Mouse (Mus musculus) kidney, embryonic 14.5 days (tissue): Measurements from ENCODE around the gene Kif15. TPM values are rescaled to one million over a fixed set of nuclear protein-coding genes. Genes with fewer than 3 reads are reported as not detected.

Source experiments
- ATAC-seq: fragments of 200-750 bp; cut with Nextera tagmentation; 2 replicates; pipeline ENCODE4 v1.8.0; 2017; ENCODE audit warnings: moderate number of reproducible peaks, mild to moderate bottlenecking, moderate TSS enrichment, moderate library complexity; ENCODE audit not compliant: low FRiP score, low TSS enrichment
- H3K27ac ChIP-seq: fragments of 300-500 bp; sonication (generic); 2 replicates; pipeline ENCODE4 v1.5.1; 2014; ENCODE audit warnings: low read depth, mild to moderate bottlenecking, low read length, moderate library complexity, mixed read lengths
- H3K27me3 ChIP-seq: fragments of 300-500 bp; sonication (generic); 2 replicates; pipeline ENCODE4 v1.6.1; 2014; ENCODE audit warnings: mild to moderate bottlenecking, low read length; ENCODE audit not compliant: control insufficient read depth, insufficient read depth
- H3K36me3 ChIP-seq: fragments of 300-500 bp; sonication (generic); 2 replicates; pipeline ENCODE4 v1.6.1; 2014; ENCODE audit warnings: low read length, mixed read lengths; ENCODE audit not compliant: control insufficient read depth, insufficient read depth
- H3K4me1 ChIP-seq: fragments of 300-500 bp; sonication (generic); 2 replicates; pipeline ENCODE4 v1.6.1; 2014; ENCODE audit warnings: low read length, mixed read lengths; ENCODE audit not compliant: control insufficient read depth, insufficient read depth
- H3K4me2 ChIP-seq: fragments of 300-500 bp; sonication (generic); replicated peaks from 2 replicates; pipeline ENCODE4 v1.6.1; 2014; ENCODE audit warnings: low read depth, mild to moderate bottlenecking, low read length
- H3K4me3 ChIP-seq: fragments of 300-500 bp; sonication (generic); 2 replicates; pipeline ENCODE4 v1.5.1; 2014; ENCODE audit warnings: mild to moderate bottlenecking, low read length
- H3K9ac ChIP-seq: fragments of 300-500 bp; sonication (generic); 2 replicates; pipeline ENCODE4 v1.6.1; 2014; ENCODE audit warnings: low read depth, mild to moderate bottlenecking, low read length, moderate library complexity
- H3K9me3 ChIP-seq: fragments of 300-500 bp; sonication (generic); 2 replicates; pipeline ENCODE4 v1.6.1; 2016; ENCODE audit warnings: low read length; ENCODE audit not compliant: control insufficient read depth
- WGBS: fragments of 180-500 bp; shearing (Covaris S2); extraction: QIAGEN DNeasy Blood & Tissue Kit; methylation state at CpG from one replicate; pipeline ENCODE4 v1.1.7; 2014; 5-methylcytosine and 5-hydroxymethylcytosine counted together
- polyA plus RNA-seq: library from polyadenylated mRNA; unstranded; fragments of >200 nt; fragmentation: Nextera tagmentation; extraction: Ambion mirVana; gene quantifications from 2 replicates; pipeline ENCODE4 v1.2.1, GENCODE M21; 2014

Gene Kif15
- polyA plus RNA-seq, 1 experiment from 2014 or later, result 80.9 TPM

- Histone ChIP-seq H3K9me3 (no peaks in the 10 kb centered on the region), H3K9ac (no peak overlapping the region), H3K4me2 (no peak overlapping the region), H3K27ac (no peak overlapping the region), H3K4me1 (no peaks in the 10 kb centered on the region), H3K4me3 (no peak overlapping the region), H3K27me3 (no peaks in the 10 kb centered on the region), H3K36me3 (no peaks in the 10 kb centered on the region)
- ATAC-seq, result no peak
These were observed 108.0 kb downstream of the Kif15 start for GRCm38 (mm10) chr9:123058724-123059292.

GRCm38 (mm10) chr9:123060172-123060571 is 109.3 kb downstream of the Kif15 start:
- H3K27me3 ChIP-seq, result no peaks in the 10 kb centered on the region
- H3K36me3 ChIP-seq, result no peaks in the 10 kb centered on the region
- no peaks in the 10 kb centered on the region for H3K9me3 ChIP-seq
- H3K4me3 ChIP-seq, result no peak overlapping the region
- no peak overlapping the region for H3K4me2 ChIP-seq
- no peak for ATAC-seq
- no peaks in the 10 kb centered on the region for H3K4me1 ChIP-seq
- H3K27ac ChIP-seq, result no peak overlapping the region
- no peak overlapping the region for H3K9ac ChIP-seq
- whole genome bisulfite sequencing, result 92% methylated on average over 3 of the region's 3 CpGs

Other genes starting within 250 kb of the Kif15 start
- not detected in 2 replicates for gene Topaz1, start 203.7 kb upstream of the Kif15 start, polyA plus RNA-seq
- gene Tcaim, start 145.5 kb upstream of the Kif15 start, polyA plus RNA-seq, result 3.9 and 6.3 TPM in 2 replicates
- gene Gm35549, start 107.0 kb upstream of the Kif15 start, polyA plus RNA-seq, result 0.37 TPM in 2 replicates
- gene Zfp445, start 85.0 kb upstream of the Kif15 start, polyA plus RNA-seq, result 28.2 and 66.0 TPM in 2 replicates
- gene Zkscan7, start 65.4 kb upstream of the Kif15 start, polyA plus RNA-seq, result 3.3 and 3.6 TPM in 2 replicates
- gene Zfp105, start 28.0 kb upstream of the Kif15 start, polyA plus RNA-seq, result 20.8 and 28.6 TPM in 2 replicates
- gene 1110059G10Rik, start within 50 bp of the Kif15 start, polyA plus RNA-seq, result 34.8 and 49.5 TPM in 2 replicates
- gene Tmem42, start 70.3 kb downstream of the Kif15 start, polyA plus RNA-seq, result 25.5 and 26.4 TPM in 2 replicates
- gene Tgm4, start 83.7 kb downstream of the Kif15 start, polyA plus RNA-seq, result 0.31 TPM in 1 of 2 replicates, not detected in the other
- 46.9 and 59.6 TPM in 2 replicates for gene Zdhhc3, start 162.2 kb downstream of the Kif15 start, polyA plus RNA-seq
- gene Exosc7, start 162.2 kb downstream of the Kif15 start, polyA plus RNA-seq, result 133 and 156 TPM in 2 replicates
- gene Clec3b, start 199.9 kb downstream of the Kif15 start, polyA plus RNA-seq, result not detected in 2 replicates